Mouse (Mus musculus) spleen, postnatal 14 days (tissue): ENCODE measurements around the gene 2310061I04Rik.

Experiments
- DNase-seq, 2 experiments: peaks; one replicate each; pipeline ENCODE4 v3.0.0; 2021 to 2022; ENCODE audit warnings: low spot score in 2 of 2

2310061I04Rik gene

DNA sequence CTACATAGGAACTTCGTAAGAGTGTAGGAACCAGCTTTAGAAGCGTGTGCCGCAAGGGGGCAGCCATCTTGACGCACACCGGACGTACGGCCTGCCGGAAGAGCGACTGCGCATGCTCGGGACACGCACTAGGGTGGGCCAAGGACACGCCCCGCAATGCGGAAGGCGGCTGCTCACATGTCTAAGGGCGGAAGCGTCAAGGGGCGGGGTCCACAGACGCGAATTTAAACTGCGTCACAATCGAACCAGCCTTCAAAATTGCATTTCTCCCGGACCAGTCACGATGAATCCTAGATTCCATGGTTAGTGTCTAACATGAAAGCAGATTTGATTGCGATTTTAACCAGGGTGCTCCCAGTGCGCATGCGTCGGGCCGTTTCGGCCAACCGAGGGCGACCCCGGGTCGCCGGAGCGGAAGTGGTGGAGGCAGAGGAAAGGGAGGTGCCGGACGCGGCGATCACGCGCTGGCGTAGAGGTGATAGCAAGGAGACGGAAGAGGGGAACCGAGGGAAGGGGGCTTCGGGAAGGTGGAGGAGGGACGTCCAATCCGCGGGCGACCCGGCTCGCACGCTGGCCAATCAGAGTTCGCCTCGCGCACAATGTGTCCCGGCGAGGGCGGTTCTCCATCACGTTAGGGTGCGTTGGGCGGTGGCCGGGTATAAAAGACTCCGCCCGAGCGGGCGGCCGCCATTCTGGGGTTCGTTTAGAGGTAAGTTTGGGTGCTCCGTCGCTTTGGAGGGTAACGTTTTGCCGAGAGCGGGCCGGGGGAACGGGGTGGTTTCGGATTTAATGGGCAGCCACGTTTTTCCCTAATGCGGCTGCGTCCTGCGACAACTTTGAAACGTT, 19.3 kb upstream of the 2310061I04Rik start, which contains the start of the genes Mrps18b and Ppp1r10:
Gene Mrps18b (minus strand): TSS at position 93 of the 846 bp plus-strand sequence.
Gene Ppp1r10 (plus strand): TSS at position 138 of the 846 bp plus-strand sequence.
- peak; percentile 98 for DNase-seq

DNA sequence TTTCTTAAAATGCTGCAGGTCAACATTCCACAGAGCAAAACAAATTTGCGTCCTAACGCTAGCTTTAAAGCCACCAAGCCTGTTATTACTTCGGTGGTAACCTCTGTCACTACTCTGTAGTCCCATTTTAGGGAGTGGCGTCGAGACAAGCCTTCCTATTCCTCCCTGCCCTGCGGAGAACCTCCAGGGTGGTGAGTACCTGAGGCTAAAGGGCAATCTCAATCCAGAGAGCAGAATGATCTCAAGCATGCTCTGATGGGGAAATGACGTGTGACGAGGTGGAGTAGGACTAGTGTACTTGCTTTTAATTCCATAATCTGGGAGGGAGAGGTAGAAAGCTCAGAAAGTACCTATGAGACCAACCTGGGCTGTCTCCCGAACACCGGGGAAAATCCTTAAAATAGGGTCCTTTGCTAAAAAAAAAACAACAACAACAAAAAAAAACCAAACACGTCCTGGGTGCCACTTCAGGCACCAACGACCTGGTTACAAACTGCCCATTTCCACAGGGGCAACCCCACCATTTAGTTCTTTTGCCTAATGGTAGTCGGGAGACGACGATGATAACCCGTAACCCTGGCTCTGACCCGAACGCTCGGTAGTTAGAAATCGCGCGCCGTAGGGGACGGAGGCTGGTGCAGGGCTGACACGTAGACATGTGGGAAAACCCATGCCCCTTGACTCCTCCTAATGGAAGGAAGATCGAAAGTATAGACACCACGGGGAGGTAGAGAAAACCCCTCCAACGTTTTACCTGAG, 18.5 kb upstream of the 2310061I04Rik start:
- DNase-seq: no peak

DNA sequence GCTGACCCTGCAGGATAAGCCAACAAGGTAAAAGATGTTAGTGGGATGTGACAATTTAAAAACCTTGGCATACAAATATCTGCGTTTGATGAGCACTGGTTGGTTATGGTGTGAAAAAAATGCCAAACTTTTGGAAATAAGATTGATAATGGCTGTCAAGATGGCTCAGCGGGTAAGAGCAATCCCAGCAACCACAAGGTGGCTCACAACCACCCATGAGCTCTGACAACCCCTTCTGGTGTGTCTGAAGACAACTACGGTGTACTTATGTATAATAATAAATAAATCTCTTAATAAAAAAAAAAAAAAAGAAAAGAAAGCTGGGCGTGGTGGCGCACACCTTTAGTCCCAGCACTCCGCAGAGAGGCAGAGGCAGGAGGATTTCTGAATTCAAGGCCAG, 17.7 kb upstream of the 2310061I04Rik start:
- no peak for DNase-seq

DNA sequence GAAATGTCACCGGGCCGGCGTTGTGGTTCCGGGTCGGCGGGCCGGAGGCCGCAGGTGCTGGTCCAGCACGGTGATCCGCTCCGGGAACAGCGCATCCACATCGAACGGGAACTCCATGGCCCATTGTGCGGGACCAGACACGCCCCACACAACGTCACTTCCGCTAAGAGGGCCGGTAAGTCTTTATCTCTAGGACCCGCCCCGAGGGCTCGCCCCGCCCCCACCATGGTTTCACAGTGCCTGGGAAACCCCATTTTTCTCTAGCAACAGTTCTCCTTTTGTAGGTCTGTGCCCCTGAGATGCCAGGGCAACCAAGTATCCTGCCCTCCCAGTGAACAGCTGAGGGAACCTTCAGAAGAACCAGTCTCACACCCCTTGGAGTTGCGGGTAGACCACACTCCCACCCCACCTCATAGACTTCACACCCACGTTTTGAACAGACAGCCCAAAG, 12.7 kb upstream of the 2310061I04Rik start, which contains the start of gene Atat1:
Gene Atat1 (minus strand): TSS at position 157 of the 451 bp plus-strand sequence.
- DNase-seq: peak; percentile 91 to 96

DNA sequence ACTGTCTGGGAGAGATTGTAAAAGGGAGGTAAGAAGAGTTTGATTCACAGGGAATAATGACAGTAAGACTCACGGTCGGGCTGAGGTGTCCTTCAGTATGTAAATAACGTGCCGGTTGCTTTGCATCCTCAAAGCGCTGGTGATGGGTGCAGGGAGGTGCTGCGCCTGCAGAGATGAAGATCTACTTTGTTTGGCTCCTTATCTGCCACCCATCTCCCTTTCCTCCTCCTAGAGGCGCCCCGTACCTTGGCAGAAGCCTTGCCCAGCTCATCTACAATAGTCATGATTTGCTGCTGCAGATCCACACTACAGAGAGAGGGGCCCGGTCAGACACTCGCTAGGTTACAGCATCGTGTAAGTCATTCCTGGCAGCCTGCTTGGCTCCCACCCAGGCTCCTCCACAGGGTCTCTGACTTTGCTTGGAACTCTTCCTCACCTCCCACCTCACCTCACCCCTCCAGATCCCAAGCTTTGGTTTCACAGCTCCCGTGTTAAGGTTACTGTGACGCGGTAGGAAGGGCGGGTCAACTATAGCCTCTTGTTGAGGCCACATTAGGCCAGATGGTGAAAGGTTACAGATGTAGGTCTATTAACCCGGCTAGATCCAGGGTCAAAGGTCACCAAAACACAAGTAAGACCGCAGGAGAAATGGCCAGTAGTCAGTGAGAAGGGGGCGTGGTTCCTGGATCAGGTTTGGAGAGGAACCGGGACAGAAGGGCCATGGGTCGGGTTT, 12.1 kb upstream of the 2310061I04Rik start:
- DNase-seq: no peak

DNA sequence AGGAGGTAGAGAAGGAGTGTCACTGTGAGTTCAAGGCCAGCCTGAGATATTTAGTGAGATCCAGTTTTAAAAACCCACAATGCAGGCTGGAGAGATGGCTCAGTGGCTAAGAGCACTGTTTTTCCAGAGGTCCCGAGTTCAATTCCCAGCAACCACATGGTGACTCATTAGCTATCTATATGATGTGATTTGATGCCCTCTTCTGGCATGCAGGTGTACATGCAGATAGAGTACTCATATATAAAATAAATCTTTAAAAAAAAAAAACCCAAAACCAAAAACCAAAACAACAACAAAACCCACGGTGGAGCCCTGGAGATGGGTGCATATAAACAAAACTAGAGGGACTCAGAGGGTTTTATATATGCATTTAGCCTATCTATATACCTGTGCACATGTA, 10.4 kb upstream of the 2310061I04Rik start:
- no peak for DNase-seq

DNA sequence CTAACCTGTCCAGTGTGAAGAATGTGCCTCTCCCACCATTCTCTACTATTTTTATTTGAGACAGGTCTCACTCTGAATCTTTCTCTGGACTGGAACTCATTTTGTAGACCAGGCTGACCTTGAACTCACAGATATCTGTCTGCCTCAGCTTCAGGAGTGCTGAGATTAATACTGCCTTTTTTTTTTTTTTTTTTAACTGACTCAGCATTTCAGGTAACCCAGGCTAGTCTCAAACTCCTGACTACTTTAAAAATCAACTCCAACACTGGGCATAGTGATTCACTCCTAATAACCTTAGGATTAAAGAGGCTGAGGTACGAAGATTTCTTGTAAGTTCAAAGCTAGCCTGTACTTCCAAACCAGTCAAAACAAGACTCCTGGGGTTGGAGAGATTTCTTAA, 8.4 kb upstream of the 2310061I04Rik start:
- DNase-seq: no peak

DNA sequence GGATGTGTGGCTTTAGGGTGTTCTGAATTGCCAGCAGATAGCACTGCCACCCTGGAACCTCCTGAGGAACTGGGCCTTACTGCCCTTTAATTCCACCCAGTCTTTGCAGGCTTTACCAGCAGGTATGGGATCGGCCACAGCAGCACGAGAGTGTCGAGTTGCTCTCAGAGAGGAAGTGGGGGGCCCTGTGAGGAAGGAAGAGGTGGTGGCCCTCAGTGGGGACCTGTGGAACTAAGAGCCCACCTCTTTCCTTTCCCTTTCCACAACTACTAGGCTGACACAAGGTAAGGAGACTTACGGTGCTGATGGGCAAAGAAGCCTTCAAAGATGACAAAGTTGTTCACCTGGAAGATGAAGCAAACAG, 6.7 kb upstream of the 2310061I04Rik start:
- DNase-seq: no peak

DNA sequence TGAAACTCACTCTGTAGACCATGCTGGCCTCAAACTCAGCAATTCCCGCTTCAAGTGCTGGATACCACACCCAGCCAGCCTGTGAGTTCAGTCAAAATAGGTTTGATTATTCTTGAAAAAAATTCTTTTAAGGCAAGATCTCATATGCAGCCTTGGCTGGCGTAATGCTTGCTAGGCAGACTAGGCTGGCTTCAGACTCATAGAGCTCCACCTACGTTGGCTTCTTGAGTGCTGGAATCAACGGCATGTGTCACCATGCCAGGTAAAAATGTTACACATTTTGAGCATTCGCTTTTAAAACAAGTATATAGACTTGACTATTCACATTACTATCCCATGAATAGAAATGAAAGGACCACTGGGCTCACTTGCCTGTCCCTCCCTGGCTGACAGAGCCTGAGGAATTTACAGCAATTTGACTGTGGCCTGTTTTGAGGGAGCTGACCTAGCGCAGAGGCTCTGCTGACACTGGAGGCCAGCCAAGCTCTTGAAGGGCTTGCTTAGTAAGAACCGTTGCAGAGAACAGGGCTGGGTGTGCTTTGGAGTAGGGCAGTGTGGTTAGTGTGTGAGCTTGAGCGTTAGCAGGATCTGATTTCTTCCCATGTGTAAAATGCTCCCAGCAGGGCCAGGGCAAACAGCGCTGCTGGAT, 6.2 kb upstream of the 2310061I04Rik start:
- DNase-seq: no peak

DNA sequence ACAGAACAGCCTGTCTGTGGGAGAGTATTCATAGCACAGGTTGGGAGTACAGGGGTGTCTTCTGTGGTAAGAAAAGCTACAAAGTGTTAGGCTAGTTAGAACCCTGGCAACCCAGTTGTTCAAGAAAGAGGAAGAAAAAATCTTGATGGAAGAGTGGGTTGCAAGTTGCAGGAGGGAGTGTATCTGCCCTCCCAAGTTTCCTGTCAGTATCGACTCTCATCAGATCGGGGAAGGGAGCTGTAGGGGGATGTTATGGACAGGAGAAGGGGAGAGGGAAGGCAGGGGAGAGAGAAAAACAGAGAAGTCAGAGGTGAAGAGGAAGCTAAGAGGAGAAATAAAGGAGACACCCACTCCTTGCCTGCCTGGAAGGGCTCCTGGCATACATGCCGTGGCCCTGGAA, 3.4 kb upstream of the 2310061I04Rik start:
- no peak for DNase-seq

DNA sequence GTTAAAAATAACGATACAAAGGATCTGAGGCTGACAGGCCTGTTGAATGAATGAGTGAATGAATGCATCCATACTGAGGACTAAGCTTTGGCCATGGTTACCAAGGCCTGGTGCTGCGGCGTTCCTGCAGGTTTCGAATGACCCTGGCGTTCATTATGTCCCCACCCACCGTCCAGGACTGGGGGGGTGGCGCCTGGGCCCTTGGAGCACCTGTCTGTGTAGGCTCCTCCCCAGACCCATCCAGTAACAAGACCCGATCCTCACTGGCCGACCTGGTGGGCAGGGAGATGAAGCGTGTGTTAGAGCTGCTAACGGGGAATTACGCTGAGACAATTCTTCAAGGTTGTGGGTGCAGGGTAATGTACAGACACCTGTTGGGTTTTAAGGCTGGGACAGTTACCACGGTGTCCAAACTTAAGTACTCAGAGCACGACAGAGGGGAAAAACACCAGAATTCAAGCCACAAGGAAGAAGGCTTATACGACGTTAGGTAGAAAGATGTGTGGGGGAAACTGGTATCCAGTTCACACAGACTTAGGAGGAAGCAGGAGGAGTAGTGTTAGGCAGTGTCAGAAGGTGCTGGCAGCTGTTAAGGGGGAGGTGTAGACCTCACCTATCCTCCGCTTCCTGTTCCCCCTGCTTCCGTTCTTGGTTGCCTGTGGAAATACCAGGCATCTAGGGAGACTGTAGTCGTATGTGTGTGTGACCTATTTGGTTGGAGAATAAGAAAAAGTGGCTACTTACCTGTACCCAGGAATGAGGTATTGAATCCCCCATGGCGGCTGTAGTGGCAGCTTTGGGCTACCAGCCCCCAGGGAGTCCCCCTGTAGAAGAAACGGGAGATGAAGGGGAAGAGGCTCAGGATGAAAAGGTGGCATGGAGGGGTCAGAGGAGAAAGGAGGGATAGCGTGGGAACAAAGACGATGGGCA, 678 bp upstream of the 2310061I04Rik start:
- no peak for DNase-seq

DNA sequence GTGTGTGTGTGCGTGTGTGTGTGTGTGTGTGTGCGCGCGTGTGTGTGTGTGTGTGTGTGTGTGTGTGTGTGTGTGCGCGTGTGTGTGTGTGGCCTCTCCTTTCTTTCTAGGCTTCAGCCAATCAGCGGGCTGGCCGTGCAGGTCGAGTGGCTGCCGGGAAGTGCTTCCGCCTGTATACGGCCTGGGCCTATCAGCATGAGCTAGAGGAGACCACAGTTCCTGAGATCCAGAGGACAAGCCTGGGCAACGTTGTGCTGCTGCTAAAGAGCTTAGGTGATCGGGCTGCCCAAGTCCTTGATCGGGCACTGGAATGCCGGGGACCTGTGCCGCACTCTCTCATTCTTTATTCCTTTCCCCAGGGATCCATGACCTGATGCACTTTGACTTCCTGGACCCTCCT, 9.5 kb downstream of the 2310061I04Rik start:
- DNase-seq: no peak

DNA sequence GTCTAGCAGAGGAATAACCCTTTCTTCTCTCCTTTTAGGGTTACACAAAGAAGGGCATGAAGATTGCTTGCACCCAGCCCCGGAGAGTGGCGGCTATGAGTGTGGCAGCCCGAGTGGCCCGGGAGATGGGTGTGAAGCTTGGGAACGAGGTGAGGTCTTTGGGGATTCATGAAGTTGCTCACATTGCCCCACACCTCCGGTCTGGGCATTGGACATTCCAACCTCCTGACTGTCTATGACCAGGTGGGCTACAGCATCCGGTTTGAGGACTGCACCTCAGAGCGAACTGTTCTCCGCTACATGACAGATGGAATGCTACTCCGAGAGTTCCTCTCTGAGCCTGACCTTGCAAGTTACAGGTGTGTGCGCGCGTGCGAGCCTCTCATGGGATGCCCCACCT, 13.5 kb downstream of the 2310061I04Rik start:
- no peak for DNase-seq

DNA sequence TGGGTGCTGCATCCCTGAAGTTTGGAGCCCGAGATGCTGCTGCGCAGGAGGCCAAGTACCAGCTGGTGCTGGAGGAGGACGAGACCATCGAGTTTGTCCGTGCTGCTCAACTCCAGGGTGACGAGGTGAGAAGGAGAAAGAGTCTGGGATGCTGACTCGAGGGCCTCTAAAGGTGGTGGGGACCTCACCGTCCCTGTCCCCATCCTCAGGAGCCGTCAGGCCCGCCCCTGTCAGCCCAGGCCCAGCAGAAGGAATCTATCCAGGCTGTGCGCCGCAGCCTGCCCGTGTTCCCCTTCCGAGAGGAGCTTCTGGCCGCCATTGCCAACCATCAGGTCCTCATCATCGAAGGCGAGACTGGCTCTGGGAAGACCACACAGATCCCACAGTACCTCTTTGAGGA, 14.3 kb downstream of the 2310061I04Rik start:
- no peak for DNase-seq

DNA sequence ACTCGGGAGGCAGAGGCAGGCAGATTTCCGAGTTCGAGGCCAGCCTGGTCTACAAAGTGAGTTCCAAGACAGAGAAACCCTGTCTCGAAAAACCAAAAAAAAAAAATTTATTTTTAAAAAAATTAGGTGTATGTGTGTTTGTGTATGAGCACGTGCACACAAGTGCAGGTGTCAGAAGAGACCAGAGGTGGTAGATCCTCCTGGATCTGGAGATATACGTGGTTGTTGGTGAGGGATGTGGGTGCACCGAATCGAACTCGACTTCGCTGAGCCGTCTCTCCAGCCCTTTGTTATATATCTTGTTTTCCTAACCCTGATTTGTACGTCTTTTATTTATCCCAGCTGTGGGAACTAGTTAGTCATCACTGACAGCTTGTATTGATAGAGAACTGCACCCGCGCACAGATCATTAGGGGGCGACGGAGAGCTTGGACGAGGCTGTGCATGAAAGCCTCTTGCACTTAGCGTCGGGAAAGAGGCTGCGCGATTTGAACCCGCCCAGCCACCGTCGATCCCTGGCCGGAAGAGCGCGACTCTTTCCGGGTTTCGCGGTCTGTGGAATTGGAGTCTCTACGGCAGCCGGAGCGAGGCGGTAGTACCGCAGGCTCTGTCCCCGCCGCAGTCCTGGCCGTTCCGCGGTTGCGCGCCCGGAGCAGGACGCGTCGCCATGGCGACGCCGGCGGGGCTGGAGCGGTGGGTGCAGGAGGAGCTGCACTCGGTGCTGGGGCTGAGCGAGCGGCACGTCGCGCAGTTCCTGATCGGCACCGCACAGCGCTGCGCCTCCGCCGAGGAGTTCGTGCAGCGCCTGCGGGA, 17.8 kb downstream of the 2310061I04Rik start, which contains the start of gene Dhx16:
Gene Dhx16 (plus strand): TSS at position 575 of the 813 bp plus-strand sequence.
- peak; percentile 87 to 92 for DNase-seq

DNA sequence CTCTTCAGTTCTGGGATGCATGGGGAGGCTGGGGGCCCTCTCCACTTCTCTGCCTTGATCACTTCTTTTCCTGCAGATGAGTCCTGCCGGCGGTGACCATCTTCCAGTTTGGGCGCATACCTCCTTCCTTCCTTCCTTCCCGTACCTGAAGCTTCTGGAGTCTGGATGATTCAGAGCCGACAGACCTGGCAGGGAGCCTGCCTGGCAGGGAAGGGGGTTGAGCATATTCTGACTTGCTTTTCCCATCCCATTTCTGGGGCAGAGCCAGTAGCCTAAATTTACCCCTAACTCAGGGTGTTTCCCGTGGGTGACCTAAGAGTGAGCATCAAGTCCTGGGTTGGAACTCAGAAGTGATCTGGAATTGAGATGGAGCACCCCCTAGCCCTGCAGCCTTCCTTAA, 22.5 kb downstream of the 2310061I04Rik start:
- no peak for DNase-seq

DNA sequence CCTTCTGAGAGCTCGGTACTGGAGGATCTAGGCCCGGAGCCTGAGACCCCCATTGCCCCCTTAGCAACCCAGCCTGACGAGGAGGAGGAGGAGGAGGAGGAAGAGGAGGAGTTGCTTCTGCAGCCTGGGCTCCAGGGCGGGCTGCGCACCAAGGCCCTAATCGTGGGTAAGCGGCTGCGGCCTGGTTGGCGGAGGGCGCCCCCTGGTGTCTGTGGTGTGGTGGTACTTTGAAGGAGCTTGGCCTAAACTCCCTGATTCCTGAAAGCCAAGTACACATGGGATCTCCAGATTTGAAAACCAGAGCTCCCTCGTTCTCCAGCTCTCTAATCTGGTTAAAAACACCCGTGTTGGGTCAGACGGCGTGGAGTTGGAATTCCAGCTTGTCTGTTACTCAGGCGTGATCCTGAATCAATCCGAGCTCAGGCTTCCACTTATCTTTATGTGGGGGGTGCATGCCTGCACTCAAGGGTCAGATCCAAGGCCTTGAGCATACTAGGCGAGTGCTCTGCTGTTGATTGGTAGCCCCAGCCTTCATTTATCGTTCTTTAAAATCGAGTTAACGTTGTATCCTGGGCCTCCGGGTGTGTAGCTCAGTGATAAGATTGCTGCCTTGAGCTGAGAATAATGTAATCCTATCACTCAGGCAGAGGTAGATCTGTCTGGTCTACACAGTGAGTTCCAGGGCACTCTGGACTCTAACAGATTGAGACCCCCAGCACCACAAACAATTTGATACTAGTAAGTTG, 23.3 kb downstream of the 2310061I04Rik start:
- DNase-seq: peak; percentile 78 to 89

DNA sequence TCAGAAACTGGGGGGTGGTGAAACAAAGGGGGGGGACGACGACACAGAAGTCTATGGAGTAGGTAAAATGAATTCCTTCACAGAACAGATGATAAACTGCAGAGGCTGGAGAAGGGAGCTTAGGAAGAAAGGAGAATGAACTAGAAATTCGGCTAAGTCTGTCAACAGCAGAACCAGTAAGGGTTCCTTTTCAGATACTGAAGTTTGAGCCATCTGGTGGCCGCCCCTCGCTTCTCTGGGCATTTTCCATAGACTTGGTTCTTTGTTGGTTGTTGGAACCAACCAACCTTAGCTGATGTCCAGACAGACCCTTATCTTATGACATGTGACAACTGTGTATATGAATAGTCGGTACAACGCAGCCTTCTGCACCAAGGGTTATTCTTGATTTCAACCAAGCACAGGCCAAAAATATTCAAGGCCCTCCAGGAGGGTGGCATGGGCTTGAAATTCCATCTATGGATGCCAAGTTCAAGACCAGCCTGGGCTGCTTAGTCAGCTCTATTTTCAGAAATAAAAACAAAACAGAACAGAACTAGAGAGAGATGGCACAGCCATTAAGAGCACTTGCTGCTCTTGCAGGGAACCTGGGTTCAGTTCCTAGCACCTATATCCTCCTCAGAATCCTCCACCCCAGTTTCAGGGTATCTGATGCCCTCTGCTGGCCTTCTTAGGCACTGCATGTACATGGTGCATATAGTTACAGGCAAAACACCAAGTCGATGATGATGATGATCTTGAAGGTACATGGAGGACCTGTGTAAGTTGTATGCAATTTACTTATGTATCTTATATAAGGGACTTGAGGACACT, 26.1 kb downstream of the 2310061I04Rik start:
- peak in 1 of 2 experiments; percentile 59 for DNase-seq
